In the genomic region with DNA sequence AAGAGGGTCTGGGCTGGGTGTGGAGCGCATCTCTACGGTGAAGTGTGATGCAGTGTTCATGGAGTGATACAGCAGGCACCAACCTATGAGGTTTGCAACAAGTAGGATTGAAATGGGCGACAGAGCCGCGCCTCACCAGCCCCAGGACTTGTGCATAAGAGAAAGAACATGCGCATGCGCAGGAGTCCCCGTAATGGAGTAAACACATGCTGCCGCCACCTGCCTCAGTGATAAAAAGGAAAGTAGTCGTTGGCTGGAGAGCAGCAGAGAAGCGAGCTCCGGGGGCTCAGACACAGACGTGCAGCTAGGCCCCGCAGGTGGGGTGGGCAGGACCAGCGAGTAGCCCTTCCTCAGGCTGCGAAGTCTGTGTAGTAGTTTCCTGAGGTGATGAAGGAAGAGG, we compare ENCODE assay signal across 18 mouse cellular contexts.
DNase-seq lines count a peak whose midpoint lies in the region; ATAC-seq lines count a peak whose summit lies in the region.
"Had no signal": no experiment of that assay in that cellular context is flagged by ENCODE, and none has a peak within 500 bp of the region (broad histone marks: within the 10 kb centered on the region; RNA-seq: fewer than 3 reads in every experiment).

No protein-coding gene starts in this region.

- H3K36me3 ChIP-seq in heart, embryonic 13.5 days = no peaks in the 10 kb centered on the region
- H3K36me3 ChIP-seq: heart, embryonic 10.5 days; hindbrain, embryonic 12.5 days; neural tube, embryonic 15.5 days had no signal

- peaks cover 25% of the 10 kb centered on the region for H3K27me3 ChIP-seq in heart, embryonic 13.5 days (replicated peaks)
- H3K27me3 ChIP-seq: hindbrain, embryonic 12.5 days; neural tube, embryonic 15.5 days had no signal

- WGBS in heart, embryonic 13.5 days = 76% methylated on average over 16 of the region's 16 CpGs

- H3K4me2 ChIP-seq in heart, embryonic 13.5 days = peak overlapping the region; percentile 24; the same call in 1 of the 2 replicates
- H3K4me2 ChIP-seq: hindbrain, embryonic 12.5 days; neural tube, embryonic 15.5 days had no signal

- no peak overlapping the region for H3K4me3 ChIP-seq in heart, embryonic 13.5 days
- H3K4me3 ChIP-seq: gastrocnemius, adult 2 months; heart, embryonic 10.5 days; hindbrain, embryonic 12.5 days; neural tube, embryonic 15.5 days had no signal

- intact Hi-C loops in heart, postnatal 25 days (cut with DNase I) = no loop called here

- peaks cover 25% of the 10 kb centered on the region for H3K4me1 ChIP-seq in heart, embryonic 13.5 days
- H3K4me1 ChIP-seq: neural tube, embryonic 15.5 days had no signal

- H3K27ac ChIP-seq in heart, embryonic 13.5 days (replicated peaks) = no peak overlapping the region
- H3K27ac ChIP-seq: gastrocnemius, adult 2 months; hindbrain, embryonic 12.5 days; neural tube, embryonic 15.5 days had no signal

- H3K9me3 ChIP-seq in heart, embryonic 13.5 days = no peaks in the 10 kb centered on the region
- H3K9me3 ChIP-seq: heart, embryonic 10.5 days; hindbrain, embryonic 12.5 days; neural tube, embryonic 15.5 days had no signal

- DNase-seq in heart, postnatal 25 days (ENCODE audit: low spot score) = no peak
- DNase-seq in spleen, adult 12 weeks (ENCODE audit: low spot score) = peak; percentile 65
- no peak for DNase-seq in spleen, adult 18-20 months
- peak; percentile 71 to 83 for DNase-seq in layer of hippocampus, postnatal 14 days (ENCODE audit: low spot score in 2 of 2)
- no peak for DNase-seq in c-Kit-positive CD71-positive TER-119-positive erythroid progenitor cells, embryonic 14.5 days (ENCODE audit: low spot score)
- no peak for DNase-seq in T-cell, adult 2 months (ENCODE audit: low spot score)
- DNase-seq: adrenal gland, postnatal 25 days; cerebellum, adult 9-11 months; embryo, embryonic 11 days; gastrocnemius, adult 2 months; kidney, postnatal 10 days; lung, postnatal 14 days; thymus, adult 18-20 months had no signal

- no peak overlapping the region for H3K9ac ChIP-seq in heart, embryonic 13.5 days
- H3K9ac ChIP-seq: hindbrain, embryonic 12.5 days; neural tube, embryonic 15.5 days had no signal

- no peak for ATAC-seq in heart, embryonic 13.5 days (ENCODE audit: extremely low read depth, insufficient number of reproducible peaks, low FRiP score, low TSS enrichment)
- ATAC-seq: forebrain, embryonic 16.5 days had no signal

Comparison
In these comparisons a context has a peak if more than half of its experiments do, and no peak if none do; other contexts are left out.
1. DNase-seq: peak in spleen, adult 12 weeks (single experiment) and layer of hippocampus, postnatal 14 days (2 of 2); none in heart, postnatal 25 days (single experiment), spleen, adult 18-20 months (0 of 2), c-Kit-positive CD71-positive TER-119-positive erythroid progenitor cells, embryonic 14.5 days (single experiment) and T-cell, adult 2 months (single experiment).